Mouse (Mus musculus) thymus, adult 2 months (tissue): ENCODE measurements around the gene Fbxo6.

Experiments used
- CTCF ChIP-seq: fragments of 200-500 bp; IDR thresholded peaks from 2 replicates; pipeline ENCODE4 v1.5.1; 2012; ENCODE audit warnings: mild to moderate bottlenecking, control low read depth, low read length, moderate library complexity, borderline replicate concordance; ENCODE audit not compliant: control insufficient read depth, poor library complexity, insufficient read depth; ENCODE audit errors: extremely low read depth
- POLR2A ChIP-seq: fragments of 200-500 bp; IDR thresholded peaks from 2 replicates; pipeline ENCODE4 v1.6.1; 2012; ENCODE audit warnings: mild to moderate bottlenecking, low read length, control low read depth, moderate library complexity; ENCODE audit not compliant: control insufficient read depth, poor library complexity, insufficient read depth; ENCODE audit errors: extremely low read depth

DNA sequence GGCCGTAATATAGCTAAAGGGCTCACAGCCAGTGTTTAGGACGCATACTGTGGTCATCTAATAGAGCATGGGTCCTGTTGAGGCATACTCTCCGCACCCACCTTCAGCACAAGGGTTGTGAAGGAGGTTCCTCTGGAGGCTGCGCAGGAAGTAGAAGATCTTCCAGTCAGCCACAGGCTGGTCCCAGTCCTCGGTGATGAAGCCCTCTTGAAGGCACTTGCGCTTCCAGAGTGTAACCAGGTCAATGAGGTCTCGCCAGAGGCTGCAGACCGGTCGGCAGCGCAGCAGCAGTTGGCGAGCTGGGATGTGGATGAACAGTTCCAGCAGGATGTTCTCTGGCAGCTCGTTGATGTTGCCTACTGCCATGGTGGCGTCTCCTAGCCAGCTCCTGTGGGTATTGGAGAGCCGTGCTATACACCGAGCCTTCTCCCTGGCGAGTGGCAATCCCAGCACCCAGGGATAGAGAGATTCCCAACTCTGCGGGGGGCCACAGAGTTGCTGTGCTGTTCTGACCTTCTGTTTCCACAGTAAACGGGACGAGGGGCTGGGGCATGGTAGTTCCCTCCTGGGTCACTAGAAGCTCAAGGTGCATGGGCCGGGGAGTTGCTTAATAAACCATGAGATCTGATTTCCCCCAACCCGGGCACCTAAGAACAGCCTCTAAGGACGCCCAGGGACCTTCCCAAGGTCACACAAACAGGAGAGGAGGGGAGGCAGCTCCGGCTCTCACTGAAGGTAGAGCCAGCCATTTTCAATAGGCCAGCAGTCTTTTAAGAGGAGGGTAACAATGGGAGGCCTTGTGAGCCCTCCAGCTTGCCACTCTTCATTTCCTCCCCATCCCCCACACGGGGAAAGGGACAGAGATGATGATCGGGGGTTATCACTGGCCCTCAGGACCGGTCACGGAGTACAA, 6.8 kb upstream of the Fbxo6 start:
- TF ChIP-seq POLR2A (no peak), CTCF (no peak)
